Mouse (Mus musculus) leukemia stem cell, adult 10-12 weeks (primary cell): Measurements from ENCODE around the gene Olfr437. TPM values are rescaled to one million over a fixed set of nuclear protein-coding genes. Genes with fewer than 3 reads are reported as not detected.

Experiments used
- polyA plus RNA-seq: library from polyadenylated mRNA; stranded (reverse); fragments of >175 nt; gene quantifications from 2 replicates; pipeline ENCODE4 v1.2.3, GENCODE M21; 2012; ENCODE audit warnings: low replicate concordance

The Olfr437 gene
- not detected in 2 replicates for polyA plus RNA-seq

GRCm38 (mm10) chr6:43162982-43163381, at the start of gene Olfr437:
Gene Olfr437 (plus strand): TSS chr6:43163282.

GRCm38 (mm10) chr6:43146267-43146666, 16.8 kb upstream of the Olfr437 start, which contains the start of gene Olfr237-ps1:
Gene Olfr237-ps1 (plus strand): TSS chr6:43146567.

GRCm38 (mm10) chr6:43171840-43172239, 8.8 kb downstream of the Olfr437 start, which contains the start of gene Olfr13:
Gene Olfr13 (plus strand): TSS chr6:43172140.

GRCm38 (mm10) chr6:43196781-43197180, 33.7 kb downstream of the Olfr437 start, which contains the start of gene Olfr435:
Gene Olfr435 (plus strand): TSS chr6:43197146.

GRCm38 (mm10) chr6:43212873-43213272, 49.8 kb downstream of the Olfr437 start, which contains the start of gene Olfr434:
Gene Olfr434 (plus strand): TSS chr6:43213021.

Other genes with a start within 250 kb of the Olfr437 start
- gene Olfr446, start 241.9 kb upstream of the Olfr437 start, polyA plus RNA-seq: not detected in 2 replicates
- not detected in 2 replicates for gene Olfr444, start 214.2 kb upstream of the Olfr437 start, polyA plus RNA-seq
- gene Olfr441, start 56.9 kb upstream of the Olfr437 start, polyA plus RNA-seq: not detected in 2 replicates
- gene Olfr237-ps1, start 16.7 kb upstream of the Olfr437 start, polyA plus RNA-seq: not detected in 2 replicates
- not detected in 2 replicates for gene Olfr13, start 8.9 kb downstream of the Olfr437 start, polyA plus RNA-seq
- gene Olfr435, start 33.9 kb downstream of the Olfr437 start, polyA plus RNA-seq: not detected in 2 replicates
- not detected in 2 replicates for gene Olfr434, start 49.7 kb downstream of the Olfr437 start, polyA plus RNA-seq
- not detected in 2 replicates for gene Olfr47, start 68.2 kb downstream of the Olfr437 start, polyA plus RNA-seq
- 0.06 and 0.56 TPM in 2 replicates for gene Arhgef5, start 102.3 kb downstream of the Olfr437 start, polyA plus RNA-seq
- gene Nobox, start 146.3 kb downstream of the Olfr437 start, polyA plus RNA-seq: 0.17 TPM in 1 of 2 replicates, not detected in the other